Mouse (Mus musculus) brown adipose tissue, adult 24 weeks (tissue): Measurements from ENCODE around the gene Zfp287. TPM values are rescaled to one million over a fixed set of nuclear protein-coding genes. Genes with fewer than 3 reads are reported as not detected.
A peak's percentile ranks its signal among the peaks of the same experiment; 100 is the strongest.
"Not testable (repeated sequence)": the region's sequence is repeated elsewhere in the genome, so short reads cannot be mapped to it uniquely, and the experiment has no call there.

Experiments used
- H3K27ac ChIP-seq: fragments of 200-500 bp; replicated peaks from 2 replicates; pipeline ENCODE4 v1.5.1; 2012; ENCODE audit warnings: low read depth, mild to moderate bottlenecking, low read length
- H3K4me1 ChIP-seq: fragments of 200-500 bp; 2 replicates; pipeline ENCODE4 v1.6.1; 2012; ENCODE audit warnings: low read length, mixed read lengths; ENCODE audit not compliant: control insufficient read depth, insufficient read depth, insufficient read length
- H3K4me3 ChIP-seq: fragments of 200-500 bp; 2 replicates; pipeline ENCODE4 v1.5.1; 2012; ENCODE audit warnings: low read depth, mild to moderate bottlenecking, low read length, moderate library complexity; ENCODE audit not compliant: insufficient read depth
- polyA plus RNA-seq: library from polyadenylated mRNA; stranded (reverse); fragments of >200 nt; gene quantifications from 2 replicates; pipeline ENCODE4 v1.2.4, GENCODE M21; 2012; ENCODE audit not compliant: missing spikeins, insufficient read depth, insufficient read length

Zfp287 gene
- polyA plus RNA-seq, result 0.46 and 0.91 TPM in 2 replicates

DNA sequence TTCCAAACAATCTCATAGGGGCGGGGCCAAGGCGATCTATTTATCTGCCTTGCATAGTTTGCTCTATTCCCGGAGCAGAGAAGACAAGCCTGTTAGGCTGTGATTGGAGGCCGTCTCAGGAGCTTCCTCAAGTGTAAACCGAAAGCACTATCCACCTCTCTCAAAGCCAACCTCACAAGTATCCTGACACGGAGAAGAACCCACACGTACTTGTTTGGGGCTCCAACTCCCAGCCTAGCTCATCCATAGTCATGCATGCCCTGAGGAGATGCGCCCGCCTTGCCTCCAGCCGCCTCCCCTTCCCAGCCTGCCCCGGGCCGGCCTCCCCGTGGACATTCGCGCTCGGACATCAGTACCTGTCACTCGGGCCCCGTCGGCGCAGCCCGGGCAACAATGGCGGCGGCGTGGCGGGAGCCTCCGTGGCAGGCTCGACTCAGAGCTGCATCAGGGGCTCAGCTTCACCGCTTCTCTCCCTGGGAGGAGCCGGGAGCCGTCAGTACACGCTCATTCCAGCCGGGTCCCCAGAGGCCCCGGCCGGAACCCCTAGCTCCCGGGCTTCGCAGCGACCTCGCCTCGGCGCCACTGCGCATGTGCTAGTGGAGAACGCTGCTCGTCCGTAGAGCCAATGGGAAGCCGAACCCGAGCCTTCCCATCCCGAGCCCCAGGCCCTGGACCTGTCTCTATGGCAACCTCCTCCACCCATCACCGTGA, at the start of gene Zfp287:
Zfp287 (minus strand) TSS at position 595 of the 711 bp plus-strand sequence.
- Histone ChIP-seq H3K4me3 (peak within 1 kb of the TSS; percentile 78), H3K4me1 (no peaks in the 10 kb centered on the region), H3K27ac (peak within 1 kb of the TSS; percentile 52)

- Histone ChIP-seq H3K4me3 (no peak overlapping the region), H3K4me1 (no peaks in the 10 kb centered on the region), H3K27ac (no peak overlapping the region)
These were observed 44.8 kb upstream of the Zfp287 start for GRCm38 (mm10) chr11:62776510-62776909.

DNA sequence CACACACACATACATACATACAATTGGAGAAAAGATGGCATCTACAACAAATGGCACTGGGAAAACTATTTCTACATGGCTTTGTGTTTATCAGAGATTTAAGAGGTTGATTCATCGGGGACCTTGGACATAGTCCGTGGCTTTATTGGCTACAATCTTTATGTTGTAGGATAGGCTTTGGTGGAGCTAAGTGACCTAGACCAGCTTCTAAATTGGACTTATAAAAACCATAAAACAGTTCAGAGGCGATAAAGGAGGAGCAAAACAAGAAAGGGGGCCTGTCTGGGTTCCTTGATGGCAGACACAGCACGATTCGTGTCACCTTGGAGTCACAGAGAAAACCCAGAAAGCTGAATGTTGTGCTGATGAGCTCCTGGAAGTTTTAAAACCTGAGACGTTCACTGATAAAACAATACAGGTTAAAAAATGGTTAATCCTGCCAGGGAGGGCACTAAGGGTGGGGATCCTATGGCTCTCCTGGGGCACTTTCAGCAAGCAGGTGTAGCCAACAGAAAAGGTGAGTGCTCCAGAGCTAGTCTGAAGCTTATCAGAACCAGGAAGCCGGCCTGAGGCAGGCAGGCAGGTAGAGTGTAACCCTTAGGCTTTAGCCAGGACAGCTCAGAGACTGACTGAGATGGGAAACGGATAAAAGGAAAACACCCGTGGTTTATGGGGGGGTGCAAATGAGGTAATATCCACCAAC, 29.2 kb upstream of the Zfp287 start:
- no peaks in the 10 kb centered on the region for H3K4me1 ChIP-seq
- H3K4me3 ChIP-seq, result no peak overlapping the region
- H3K27ac ChIP-seq, result no peak overlapping the region

DNA sequence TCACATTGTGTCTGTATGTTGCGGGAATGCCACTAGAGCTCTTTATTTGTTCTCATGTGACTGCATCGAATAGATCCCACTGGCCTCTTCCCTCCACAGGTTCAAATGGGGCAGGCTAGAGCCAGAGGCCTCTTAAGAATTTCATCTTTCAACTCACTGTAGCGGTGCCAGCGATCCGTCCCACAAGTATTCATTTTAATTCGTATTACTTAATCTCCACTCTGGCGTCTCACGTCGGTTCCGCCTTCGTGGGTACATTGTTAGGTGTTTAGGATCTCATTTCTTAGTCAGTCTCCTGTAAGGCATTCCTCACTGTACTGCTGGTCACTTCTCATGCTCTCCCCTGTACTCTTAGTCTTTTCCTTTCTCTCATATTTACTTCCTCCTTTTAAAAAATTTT, 26.8 kb upstream of the Zfp287 start:
- no peak overlapping the region for H3K4me3 ChIP-seq
- no peak overlapping the region for H3K27ac ChIP-seq
- no peaks in the 10 kb centered on the region for H3K4me1 ChIP-seq

GRCm38 (mm10) chr11:62757906-62758305, 26.2 kb upstream of the Zfp287 start:
- Histone ChIP-seq H3K4me1 (no peaks in the 10 kb centered on the region), H3K27ac (no peak overlapping the region), H3K4me3 (no peak overlapping the region)

GRCm38 (mm10) chr11:62757143-62757507, 25.4 kb upstream of the Zfp287 start:
- Histone ChIP-seq H3K4me1 (no peaks in the 10 kb centered on the region), H3K4me3 (0 out of 2 replicates have a peak overlapping the region, but pooled peaks have one; percentile 16), H3K27ac (no peak overlapping the region)

- Histone ChIP-seq H3K27ac (no peak overlapping the region), H3K4me3 (no peak overlapping the region), H3K4me1 (no peaks in the 10 kb centered on the region)
These were observed 24.9 kb upstream of the Zfp287 start for GRCm38 (mm10) chr11:62756456-62757142.

DNA sequence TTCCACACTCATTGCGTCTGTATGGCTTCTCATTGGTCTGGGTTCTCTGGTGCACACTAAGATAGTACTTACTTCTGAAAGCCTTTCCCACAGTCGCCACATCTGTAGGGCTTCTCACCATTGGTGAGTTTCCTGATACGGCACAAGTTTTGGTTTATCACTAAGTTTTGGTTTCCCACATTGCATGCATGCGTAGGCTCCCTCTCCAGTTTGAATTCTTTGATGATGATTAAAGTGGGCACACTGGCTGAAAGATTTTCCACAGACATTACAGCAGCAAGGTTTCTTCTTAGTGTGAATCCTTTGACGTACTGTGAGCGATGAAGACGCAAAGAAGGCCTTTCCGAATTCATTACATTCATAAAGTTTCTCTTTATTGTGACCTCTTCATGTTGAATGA, 21.1 kb upstream of the Zfp287 start, which contains the start of gene Gm10428:
Gm10428 (plus strand) TSS at position 321 of the 400 bp plus-strand sequence.
- Histone ChIP-seq H3K27ac (no peak within 1 kb of the TSS), H3K4me1 (no peaks in the 10 kb centered on the region), H3K4me3 (no peak within 1 kb of the TSS)

DNA sequence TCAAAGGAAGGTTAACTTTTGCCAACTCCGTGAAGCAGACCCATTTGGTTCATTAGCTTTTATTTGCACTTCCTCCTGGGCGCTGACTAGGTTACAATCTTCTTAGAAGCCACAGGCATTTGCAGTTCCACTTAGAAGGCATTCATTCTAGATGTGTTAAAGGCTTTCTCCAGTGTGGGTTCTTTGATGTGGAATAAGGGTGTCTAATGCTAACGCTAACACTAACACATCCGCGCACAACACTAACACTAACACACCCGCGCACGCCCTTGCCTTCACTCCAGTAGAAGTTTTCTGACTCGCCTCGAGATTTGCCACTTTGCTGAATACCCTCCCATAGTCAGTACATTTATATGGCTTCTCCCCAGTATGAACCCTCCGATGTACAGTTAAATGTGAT, 20.5 kb upstream of the Zfp287 start:
- Histone ChIP-seq H3K4me3 (no peak overlapping the region), H3K4me1 (no peaks in the 10 kb centered on the region), H3K27ac (no peak overlapping the region)

DNA sequence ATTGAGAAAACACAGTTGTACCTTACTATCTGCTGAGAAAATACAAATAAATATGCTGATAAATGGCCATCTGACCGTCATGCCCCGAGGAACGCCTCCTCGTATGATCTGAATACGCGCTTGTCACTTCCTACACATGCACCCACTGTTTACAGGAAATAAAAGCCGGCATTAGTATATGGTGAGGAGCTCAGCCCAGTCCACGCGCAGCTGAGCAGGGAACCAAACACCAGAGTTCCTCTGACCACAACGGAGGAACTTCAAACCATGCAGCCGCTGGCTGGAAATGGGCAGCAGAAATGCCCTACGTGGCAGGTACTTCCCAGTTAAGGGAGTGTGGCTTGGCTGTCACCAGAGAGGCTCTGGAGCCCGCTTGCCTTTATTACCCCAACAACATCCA, 17.7 kb upstream of the Zfp287 start:
- not testable (repeated sequence) for H3K4me3 ChIP-seq, H3K27ac ChIP-seq, H3K4me1 ChIP-seq

DNA sequence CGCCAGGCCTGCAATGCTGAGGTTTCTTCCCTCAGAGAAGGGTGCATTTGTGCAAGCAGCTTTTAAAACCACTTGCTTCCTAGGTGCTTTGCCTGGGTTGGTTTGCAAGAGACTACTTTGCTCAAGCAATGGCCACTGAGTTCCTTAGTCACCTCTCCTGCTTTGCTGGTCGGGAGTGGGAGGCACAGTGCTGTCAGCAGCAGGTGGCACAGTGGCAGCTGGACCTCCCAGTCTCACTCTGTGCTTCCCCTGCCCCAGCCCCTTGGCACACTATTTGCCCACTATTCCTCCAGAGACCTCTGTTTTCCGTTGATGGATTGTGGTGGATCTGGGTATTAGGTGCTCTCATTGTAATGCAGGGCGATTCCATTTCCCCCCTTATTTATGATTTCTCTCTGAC, 16.4 kb upstream of the Zfp287 start:
- Histone ChIP-seq H3K4me3 (no peak overlapping the region), H3K4me1 (no peaks in the 10 kb centered on the region), H3K27ac (no peak overlapping the region)

- H3K4me3 ChIP-seq, result no peak overlapping the region
- H3K27ac ChIP-seq, result no peak overlapping the region
- H3K4me1 ChIP-seq, result no peaks in the 10 kb centered on the region
These were observed 15.5 kb upstream of the Zfp287 start for GRCm38 (mm10) chr11:62747227-62747626.

DNA sequence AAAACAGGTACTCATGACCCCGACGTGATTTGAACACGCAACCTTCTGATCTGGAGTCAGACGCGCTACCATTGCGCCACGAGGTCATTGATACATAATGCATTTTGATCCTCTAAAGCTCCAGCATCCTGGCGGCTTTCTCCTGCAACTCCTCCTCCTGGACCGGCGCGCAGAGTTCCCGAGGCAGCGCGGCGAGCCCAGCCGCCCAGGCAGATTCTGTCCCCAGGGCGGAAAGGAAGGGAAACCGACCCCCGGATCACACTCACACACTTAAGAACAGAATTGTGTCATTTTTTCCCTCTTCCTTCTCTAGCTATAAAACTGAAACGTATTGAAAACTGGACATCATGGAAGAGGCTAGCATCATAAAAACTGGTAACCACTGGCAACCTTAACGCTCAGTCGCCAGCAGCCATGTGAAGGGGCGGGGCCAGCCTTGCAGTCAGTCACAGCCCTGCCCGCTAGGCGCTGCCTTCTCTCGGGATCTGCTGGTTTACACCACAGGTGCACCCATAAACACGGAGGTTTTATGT, 14.4 kb upstream of the Zfp287 start:
- H3K4me1 ChIP-seq, result no peaks in the 10 kb centered on the region
- no peak overlapping the region for H3K27ac ChIP-seq
- peak overlapping the region; percentile 43 for H3K4me3 ChIP-seq

GRCm38 (mm10) chr11:62744103-62744502, 12.4 kb upstream of the Zfp287 start:
- Histone ChIP-seq H3K4me1 (no peaks in the 10 kb centered on the region), H3K27ac (no peak overlapping the region), H3K4me3 (no peak overlapping the region)

- H3K27ac ChIP-seq, result no peak overlapping the region
These were observed 10.7 kb upstream of the Zfp287 start for GRCm38 (mm10) chr11:62742261-62742957.

More at GRCm38 (mm10) chr11:62742261-62742957, 10.7 kb upstream of the Zfp287 start:
- no peak overlapping the region for H3K4me3 ChIP-seq
- no peaks in the 10 kb centered on the region for H3K4me1 ChIP-seq
